Mouse (Mus musculus): ENCODE measurements around the gene Bcl2.

Gene Bcl2

DNA sequence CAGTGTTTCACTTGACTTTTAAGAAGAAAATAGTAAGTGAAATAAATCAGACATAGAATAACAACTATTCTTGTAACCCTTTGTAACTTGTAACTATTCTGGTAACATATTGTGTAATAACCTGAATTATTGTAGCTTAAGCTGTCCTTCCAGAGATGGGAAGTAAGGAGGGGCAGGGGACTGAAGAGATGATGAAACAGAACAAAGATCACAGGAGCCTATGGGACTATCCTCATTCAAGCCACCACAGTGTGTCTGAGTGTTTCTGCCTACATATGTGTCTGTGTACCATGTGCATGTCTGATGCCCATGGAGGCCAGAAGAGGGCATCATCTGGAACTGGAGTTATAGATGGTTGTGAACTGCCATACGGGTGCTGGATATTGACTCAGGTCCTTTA, 49.1 kb downstream of the Bcl2 start:
- no peak for DNase-seq

DNA sequence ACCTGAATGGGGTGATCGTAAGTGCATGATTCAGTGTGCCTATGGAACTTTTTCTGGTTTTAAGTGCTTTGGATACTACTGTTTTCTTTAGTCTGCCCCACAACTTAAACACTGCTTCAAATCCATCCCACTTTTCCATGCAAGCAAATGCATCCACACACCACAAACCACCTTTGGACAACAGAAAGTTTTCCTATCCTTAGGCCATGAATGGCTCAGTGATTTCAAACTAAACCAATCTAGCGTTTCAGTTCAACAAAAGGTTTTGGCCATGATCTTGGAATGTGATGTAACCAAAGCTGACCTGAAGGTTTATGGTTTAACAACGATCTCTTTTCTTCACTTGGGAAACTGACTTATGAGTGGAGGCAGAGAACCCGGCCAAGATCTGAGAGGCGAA, 51.6 kb downstream of the Bcl2 start:
- no peak for DNase-seq

GRCm38 (mm10) chr1:106658293-106658847, 55.7 kb downstream of the Bcl2 start:
- DNase-seq, result no peak

GRCm38 (mm10) chr1:106656207-106656738, 57.8 kb downstream of the Bcl2 start:
- no peak for DNase-seq

GRCm38 (mm10) chr1:106654254-106654653, 59.8 kb downstream of the Bcl2 start:
- DNase-seq, result no peak

- peak; percentile 16 for DNase-seq
These were observed 60.6 kb downstream of the Bcl2 start for GRCm38 (mm10) chr1:106653441-106653860.

- DNase-seq, result no peak
These were observed 62.9 kb downstream of the Bcl2 start for GRCm38 (mm10) chr1:106651211-106651610.

DNA sequence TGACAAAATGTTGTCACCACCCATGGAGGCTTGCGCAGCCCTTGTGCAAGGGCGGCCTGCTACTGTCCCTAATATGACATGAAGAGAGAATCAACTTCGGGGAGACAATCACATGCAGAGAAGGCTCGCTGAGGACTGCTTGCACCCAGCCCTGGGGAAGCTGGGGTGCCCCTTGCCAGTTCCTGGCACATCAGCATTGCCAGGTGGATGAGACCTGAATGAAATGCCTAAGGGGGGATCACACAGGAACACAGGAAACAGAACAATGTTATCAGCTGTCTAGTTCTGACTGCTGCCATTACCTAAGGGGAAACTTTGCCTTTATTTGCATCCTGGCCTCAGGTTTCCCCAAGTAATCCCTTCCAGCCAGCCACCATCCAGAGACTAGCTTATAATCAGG, 63.6 kb downstream of the Bcl2 start:
- DNase-seq, result no peak

DNA sequence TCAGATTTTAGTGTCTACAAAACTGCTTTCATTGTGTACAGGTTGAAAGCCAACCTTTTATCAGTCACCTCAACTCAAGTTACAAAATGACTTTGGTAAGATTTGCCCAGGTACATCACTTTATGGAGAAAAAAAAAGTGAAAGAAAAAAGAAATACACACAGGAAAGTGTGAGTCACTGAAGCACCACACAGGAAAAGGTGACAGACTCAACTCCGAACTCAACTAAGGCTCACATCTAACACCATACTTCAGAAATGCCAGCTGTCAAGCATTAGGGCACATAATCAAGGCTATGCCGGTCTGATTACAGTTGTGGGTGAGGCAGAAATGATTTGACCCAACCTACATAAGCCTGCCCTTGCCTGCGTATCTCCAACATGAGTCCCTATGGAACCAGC, 66.7 kb downstream of the Bcl2 start:
- DNase-seq, result no peak

DNA sequence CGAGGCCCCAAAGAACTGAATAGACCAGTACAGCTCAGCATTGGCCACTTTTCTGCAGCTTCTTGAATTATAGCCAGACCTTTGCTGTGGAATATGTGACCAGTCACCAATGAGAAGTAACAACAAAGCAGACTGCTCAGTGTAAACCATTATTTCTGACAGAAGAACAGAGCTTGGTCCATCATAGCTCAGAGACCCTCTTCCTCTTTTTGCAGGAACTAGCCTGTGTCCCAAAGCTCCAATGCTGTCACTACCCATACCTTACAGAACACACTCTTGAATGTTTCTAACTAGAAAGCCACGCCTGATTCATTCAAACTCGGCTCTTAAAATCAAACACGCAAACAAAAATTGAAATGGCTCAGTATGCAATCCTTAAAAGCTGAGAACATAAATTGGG, 69.5 kb downstream of the Bcl2 start:
- no peak for DNase-seq

- DNase-seq, result no peak
These were observed 70.5 kb downstream of the Bcl2 start for GRCm38 (mm10) chr1:106643527-106643926.

DNA sequence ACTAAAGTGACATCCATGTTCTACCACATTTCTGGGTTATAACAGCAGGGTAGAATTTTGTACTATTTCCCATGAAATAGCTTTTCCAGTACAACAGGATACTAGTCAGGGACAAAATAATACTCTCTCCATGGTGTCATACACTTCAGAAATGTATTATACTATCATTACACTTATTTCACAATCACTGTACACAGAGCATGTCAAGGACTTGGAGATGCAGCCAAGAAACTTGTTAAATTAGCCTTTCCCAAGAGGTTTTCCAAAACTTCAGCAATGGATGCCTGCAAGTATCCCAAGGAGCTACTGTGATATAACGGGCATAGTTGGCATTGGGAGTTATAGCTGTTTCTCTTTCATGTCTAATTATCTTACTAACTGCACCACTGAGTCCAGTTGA, 73.5 kb downstream of the Bcl2 start:
- no peak for DNase-seq

DNA sequence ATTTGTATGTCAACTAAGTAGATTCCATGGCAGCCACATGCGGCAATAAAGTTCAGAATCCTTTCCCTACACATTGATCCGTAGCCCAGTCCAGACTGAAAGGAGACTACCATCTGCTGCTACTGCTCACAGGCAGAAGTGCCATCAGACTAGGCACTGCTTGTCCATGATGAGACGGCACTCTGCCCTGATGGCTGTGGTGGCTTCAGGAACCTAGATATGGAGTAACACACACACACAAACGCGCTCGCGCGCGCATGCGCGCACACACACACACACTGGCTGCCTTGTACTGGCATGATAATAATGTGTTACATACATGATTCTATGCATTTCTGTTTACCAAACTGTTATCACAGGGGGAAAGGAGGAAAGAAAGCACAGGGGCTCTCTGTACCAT, 76.4 kb downstream of the Bcl2 start:
- DNase-seq, result no peak

DNA sequence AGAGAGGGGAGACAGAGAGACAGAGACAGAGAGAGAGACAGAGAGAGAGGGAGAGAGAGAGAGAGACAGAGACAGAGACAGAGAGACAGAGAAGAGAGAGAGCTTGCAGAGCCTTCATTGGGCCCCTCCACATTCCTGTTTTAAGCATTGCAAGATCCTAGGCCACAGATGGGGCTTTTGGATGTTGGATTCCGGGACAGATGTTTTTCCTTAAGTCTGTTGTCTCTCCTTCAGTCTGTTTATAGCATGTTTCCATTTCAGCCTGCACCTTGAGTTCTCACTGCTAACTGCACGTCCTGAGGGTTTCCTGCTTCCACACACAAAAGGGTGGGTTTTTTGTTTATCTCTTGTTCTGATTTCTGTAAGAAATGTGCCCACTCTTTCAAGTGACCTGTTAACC, 77.4 kb downstream of the Bcl2 start:
- DNase-seq, result no peak

DNA sequence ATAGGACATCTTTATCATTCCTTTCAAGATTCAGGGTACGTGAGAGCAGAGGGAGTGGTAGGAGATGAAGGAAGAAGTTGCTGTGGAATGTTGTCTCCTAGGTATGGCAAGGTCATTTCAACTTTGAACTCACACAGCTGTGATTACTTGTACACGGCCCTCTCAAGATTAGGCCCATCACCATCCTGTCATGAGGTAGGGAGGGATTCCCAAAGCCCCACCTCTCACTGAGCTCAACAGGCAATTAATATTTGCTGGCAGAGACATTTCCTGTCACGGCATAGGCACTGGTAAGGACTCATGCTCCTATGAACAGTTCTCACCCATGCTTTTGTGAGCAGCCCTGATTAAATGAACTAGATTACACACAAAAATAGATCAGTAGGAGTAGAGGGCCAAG, 80.9 kb downstream of the Bcl2 start:
- DNase-seq, result no peak

DNA sequence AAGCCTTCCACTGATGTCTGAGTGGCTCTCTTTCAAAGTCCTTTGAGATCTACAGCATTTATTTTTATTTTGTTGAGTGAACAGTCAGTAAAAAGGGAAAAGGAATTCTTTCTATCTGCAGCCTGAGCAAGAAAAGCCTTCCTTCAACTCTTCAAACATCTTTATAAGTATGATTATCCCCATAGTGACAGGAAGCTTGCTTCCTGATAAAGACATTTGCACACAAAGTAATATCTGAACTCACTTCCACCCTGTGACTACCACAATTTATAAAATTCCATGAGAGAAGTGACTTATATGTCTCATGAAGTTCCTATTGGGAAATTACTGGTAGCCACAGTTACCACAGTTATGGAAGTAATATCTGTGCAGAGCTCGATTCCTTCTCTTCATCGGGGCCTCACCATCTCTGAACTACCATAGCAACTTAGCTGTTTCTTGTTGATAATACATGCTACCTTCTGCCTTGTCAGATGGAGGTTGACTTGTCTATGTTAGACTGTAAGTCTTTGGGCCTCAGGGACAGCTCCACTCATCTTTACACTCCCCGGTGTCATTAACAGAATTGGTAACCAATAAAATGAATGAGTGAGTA, 82.1 kb downstream of the Bcl2 start:
- DNase-seq, result no peak

- DNase-seq, result no peak
These were observed 83.1 kb downstream of the Bcl2 start for GRCm38 (mm10) chr1:106630973-106631372.

GRCm38 (mm10) chr1:106629931-106630682, 84.0 kb downstream of the Bcl2 start:
- DNase-seq, result no peak

DNA sequence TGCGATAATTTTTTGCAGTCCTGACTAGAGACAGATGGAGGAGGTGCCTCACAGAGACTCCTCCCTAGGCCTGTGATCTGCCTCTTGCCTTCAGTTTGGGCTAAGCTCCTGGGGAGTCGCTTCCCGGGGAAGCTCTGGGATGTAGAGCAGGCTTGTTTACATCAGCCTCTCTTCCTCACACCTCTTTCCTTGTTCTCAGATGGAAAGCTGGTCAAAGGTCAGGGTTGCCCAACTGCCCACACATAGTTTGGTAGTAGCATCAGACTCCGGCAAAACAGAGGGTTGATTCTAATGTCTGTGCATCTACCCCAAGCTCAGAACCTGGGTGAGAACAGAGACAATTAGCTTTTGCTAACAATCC, 84.6 kb downstream of the Bcl2 start:
- no peak for DNase-seq

- DNase-seq, result peak; percentile 16
These were observed 85.2 kb downstream of the Bcl2 start for GRCm38 (mm10) chr1:106628718-106629469.

GRCm38 (mm10) chr1:106628279-106628678, 85.8 kb downstream of the Bcl2 start:
- no peak for DNase-seq

- DNase-seq, result peak; percentile 7
These were observed 86.8 kb downstream of the Bcl2 start for GRCm38 (mm10) chr1:106627241-106627640.

DNA sequence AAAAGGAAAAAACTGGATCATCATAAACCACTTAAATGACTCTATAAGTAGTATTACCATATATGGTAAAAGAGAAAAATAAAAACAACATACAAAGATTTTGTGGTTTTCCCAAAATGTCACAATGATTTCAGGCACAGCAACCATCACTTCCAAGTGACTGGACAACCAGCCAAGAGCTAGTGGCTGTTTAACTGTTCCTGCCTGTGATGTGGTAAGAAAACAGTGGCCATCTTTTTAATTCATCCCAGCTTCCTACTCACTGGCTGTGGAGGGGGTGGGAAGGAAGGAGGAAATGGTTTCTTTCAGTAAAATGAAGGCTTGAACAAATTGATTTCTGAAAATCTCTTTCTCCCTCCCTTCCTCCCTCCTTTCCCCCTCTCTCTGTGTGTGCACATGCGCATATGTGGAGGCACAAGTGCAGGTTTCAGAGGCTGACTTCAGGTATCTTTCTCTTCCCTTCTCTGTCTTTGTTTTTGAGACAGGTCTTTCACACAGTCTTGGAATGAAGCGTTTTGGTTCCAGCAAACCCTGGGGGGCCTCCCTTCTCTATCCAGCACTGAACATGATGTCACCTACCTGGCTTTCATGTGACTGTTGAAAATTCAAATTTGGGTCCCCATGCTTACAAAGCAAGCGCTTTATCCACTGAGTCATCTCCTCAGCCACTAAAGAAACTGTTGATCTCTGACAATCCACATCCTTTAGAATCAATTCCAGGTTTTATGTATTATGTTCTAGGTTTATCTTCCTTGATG, 93.7 kb downstream of the Bcl2 start:
- DNase-seq, result no peak

Measured in liver (tissue).